Mouse (Mus musculus): ENCODE measurements around the gene Gm20388.

GRCm38 (mm10) chr8:122005422-122006204 is 2095.0 kb downstream of the Gm20388 start:
- TF ChIP-seq GATA1 (IDR thresholded peaks at IDR 0.05; ENCODE audit: low read length) (no peak), TAL1 (IDR thresholded peaks at IDR 0.05; ENCODE audit: low read length) (no peak)

Measured in erythroblast, embryonic 14.5 days (primary cell).